Mouse (Mus musculus): ENCODE data around the gene Gm42417. TPM values are rescaled to one million over a fixed set of nuclear protein-coding genes. Genes with fewer than 3 reads are reported as not detected.

Gene Gm42417
- total RNA-seq, 2 experiments from 2014 or later = 2.4 TPM; not detected in 1

DNA sequence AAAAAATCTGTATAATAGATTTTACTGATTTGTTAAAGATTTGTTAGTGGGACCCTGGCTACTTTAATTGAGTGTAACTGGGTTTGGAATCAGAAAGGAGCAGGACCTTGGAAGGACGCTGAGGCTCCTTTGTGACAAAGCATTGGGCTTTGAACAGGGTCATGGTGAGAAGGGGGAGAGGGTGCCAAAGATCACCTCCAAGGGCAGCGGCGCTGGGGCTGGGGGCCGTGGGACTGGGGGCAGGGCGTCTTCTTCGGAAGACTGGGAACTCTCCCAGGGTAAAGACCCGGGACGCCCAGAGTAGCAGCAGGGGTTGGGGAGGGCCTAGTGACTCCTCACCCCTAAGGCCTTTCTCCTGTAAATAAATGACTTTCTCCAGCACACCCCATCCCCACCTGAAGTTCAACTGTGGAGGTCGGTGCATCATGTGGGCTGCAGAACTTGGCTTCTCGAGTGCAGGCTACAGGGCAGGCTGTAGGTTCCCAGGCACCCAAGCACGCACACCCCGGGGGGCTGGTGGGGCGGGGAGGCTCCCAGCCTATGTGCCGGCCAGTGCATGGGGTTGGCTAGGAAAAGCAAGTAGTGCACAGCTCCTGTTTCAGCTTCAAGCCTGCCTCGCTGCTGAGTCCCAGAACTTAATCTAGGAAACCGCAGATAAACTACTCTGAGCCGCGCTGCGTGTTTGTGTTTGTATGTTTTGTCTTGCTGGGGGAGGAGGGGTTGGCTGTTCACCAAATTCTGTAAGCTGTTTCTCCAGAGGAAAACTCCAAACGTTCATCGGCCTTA lies 28.8 kb upstream of the Gm42417 start:
- no peak for ATAC-seq (replicated peaks; ENCODE audit: low FRiP score, low TSS enrichment, poor library complexity, severe bottlenecking)

DNA sequence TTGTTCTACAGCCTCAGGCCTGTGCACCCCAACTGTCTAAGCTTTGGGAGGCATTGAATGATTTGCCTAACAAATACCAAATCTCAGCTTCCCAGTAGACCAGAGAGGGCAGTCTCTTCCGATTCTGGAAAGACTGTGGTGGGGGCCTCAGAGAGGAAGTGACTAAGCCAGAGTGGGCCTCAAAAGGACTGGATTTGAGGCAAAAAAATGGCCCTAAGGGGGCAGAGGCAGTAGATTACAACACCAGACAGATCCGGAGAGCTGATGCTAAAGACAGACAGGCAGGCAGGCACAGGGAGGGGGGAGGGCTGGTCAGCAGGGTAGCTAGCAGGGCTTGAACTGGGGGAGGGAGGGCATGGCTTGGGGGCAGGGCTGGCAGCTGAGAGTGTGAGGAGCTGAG lies 27.2 kb upstream of the Gm42417 start:
- no peak for ATAC-seq (replicated peaks; ENCODE audit: low FRiP score, low TSS enrichment, poor library complexity, severe bottlenecking)

DNA sequence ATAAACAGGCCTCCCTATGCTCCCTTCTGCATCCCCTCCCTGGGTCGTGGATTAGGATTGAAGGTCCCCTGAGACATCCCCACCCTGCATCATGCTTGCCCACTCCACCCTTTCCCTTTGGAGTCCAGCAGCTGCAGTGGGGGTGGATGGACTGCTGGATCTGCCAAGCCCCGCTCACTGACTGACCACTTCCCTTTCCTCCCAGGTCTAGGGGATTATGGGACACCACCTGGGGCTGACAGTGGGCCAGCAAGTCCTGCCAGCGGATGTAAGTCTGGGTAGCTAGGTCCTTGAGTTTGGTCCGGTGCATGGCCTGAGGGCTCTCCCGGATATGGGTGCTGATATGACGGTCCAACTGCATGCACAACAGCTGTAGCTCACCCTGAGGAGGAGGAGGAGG lies 24.9 kb upstream of the Gm42417 start:
- no peak for ATAC-seq (replicated peaks; ENCODE audit: low FRiP score, low TSS enrichment, poor library complexity, severe bottlenecking)

DNA sequence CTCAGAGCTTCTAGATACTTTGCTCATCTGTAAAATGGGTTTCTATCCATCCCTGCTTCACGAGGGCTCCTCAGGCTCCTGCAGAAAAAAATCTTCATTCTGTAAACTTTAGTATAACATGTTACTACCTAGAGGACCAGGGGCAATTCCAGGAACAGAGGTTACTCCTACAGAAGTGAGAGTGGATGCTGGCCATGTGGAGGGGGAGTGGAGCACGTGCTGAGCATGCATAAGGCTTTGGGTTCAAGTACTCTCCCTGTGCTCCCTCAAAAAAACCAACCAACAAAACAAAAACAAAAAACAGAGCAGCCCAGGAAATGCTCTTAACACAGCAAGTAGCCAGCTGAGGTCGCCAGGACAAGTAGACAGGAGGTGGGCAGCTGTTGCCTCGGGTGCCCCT lies 24.4 kb upstream of the Gm42417 start:
- ATAC-seq (replicated peaks; ENCODE audit: low FRiP score, low TSS enrichment, poor library complexity, severe bottlenecking) = no peak

DNA sequence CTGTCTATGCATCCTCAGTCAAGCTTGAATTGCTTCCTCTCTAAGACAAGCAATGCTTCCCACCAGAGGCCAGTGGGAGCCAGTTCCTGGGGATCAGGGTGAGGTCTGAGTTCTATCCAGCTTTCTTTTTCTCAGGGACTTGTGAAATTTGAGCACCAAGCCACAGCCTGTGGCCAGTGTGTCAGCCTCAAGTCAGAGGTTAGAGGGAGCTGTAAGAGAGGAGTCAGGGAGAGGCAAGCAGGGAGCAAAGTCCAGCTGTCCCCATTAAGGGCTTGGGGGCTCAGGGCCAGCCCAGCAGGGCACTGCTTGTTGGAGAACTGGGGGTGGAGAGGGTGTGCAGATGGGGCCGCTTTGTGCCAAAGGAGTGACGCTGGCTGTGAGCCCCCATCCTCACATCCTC lies 24.0 kb upstream of the Gm42417 start:
- no peak for ATAC-seq (replicated peaks; ENCODE audit: low FRiP score, low TSS enrichment, poor library complexity, severe bottlenecking)

DNA sequence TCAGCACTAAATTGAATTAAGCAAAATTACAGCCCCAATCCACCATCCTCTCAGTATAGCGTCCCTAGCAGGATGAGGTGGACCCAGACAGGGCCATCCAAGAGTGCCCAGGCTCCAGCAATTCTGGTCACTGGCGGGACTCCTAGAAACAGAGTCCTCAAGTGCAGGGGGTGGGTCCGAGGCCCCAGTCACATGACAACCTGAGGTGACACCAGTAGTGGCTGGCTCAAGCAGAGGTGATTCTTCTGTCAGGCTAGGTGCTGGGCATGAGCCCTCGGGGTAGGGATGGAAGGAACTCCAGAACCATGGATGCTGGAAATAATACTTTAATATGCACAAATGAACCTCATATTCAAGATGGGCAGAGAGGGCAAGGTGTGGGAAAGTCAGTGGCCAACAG lies 23.2 kb upstream of the Gm42417 start:
- ATAC-seq (replicated peaks; ENCODE audit: low FRiP score, low TSS enrichment, poor library complexity, severe bottlenecking) = no peak

DNA sequence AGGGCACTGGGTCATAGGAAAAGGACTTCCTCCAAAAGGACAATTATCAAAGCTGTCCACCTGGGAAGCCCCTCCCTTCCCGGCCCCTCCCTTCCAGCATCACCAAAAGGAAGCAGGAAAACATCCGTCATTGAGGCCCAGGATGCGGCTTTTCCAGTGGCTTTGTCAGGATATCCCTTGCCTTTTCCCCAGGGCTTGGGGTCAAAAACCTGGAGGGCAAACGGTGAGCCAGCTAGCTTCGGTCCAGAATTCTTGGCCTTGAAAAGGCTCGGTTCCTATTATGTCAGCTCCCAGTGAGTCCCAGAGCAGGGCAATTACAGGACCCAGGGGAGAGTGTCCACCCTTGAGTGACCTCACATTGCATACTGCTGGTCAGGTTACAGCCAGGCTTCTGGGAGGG lies 21.7 kb upstream of the Gm42417 start:
- no peak for ATAC-seq (replicated peaks; ENCODE audit: low FRiP score, low TSS enrichment, poor library complexity, severe bottlenecking)

DNA sequence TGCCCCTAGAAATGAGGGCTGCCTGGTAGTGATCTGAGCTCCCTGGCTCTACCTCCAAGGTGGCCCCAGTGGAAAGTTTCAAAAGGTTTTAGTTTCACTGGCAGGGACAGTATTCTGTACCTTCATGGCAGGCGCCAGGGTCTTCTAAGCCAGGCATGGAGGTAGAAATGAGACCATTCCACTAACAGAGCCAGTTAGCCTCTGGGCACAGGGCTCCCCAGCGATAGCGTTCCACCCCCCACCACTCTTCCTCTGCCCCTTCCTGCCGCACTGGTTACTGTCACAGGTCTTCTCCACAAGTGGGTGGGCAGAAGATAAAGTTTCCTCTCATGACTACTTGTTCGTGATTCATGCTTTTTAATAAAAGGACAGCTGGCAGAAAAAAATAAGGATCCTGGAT lies 20.7 kb upstream of the Gm42417 start:
- no peak for ATAC-seq (replicated peaks; ENCODE audit: low FRiP score, low TSS enrichment, poor library complexity, severe bottlenecking)

DNA sequence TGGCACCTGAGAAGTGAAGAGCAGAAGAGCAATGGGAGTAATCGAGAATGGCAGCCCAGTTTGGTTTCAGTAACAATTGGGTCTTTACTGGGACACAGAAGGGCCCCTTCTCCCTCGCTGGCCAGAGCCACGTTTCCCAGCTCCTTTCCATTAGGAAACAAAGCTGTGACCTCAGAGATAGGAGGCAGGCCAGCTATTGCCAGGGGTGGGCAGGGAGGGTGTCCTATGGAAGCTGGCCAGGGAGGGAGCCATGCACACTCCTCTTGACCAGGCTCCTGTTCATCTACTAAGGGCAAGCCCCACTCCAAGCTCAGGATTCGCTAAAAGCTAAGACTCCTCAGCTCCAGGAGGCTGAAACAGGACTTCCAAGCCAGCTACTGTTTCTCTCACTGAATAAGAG lies 20.0 kb upstream of the Gm42417 start:
- ATAC-seq (replicated peaks; ENCODE audit: low FRiP score, low TSS enrichment, poor library complexity, severe bottlenecking) = no peak

DNA sequence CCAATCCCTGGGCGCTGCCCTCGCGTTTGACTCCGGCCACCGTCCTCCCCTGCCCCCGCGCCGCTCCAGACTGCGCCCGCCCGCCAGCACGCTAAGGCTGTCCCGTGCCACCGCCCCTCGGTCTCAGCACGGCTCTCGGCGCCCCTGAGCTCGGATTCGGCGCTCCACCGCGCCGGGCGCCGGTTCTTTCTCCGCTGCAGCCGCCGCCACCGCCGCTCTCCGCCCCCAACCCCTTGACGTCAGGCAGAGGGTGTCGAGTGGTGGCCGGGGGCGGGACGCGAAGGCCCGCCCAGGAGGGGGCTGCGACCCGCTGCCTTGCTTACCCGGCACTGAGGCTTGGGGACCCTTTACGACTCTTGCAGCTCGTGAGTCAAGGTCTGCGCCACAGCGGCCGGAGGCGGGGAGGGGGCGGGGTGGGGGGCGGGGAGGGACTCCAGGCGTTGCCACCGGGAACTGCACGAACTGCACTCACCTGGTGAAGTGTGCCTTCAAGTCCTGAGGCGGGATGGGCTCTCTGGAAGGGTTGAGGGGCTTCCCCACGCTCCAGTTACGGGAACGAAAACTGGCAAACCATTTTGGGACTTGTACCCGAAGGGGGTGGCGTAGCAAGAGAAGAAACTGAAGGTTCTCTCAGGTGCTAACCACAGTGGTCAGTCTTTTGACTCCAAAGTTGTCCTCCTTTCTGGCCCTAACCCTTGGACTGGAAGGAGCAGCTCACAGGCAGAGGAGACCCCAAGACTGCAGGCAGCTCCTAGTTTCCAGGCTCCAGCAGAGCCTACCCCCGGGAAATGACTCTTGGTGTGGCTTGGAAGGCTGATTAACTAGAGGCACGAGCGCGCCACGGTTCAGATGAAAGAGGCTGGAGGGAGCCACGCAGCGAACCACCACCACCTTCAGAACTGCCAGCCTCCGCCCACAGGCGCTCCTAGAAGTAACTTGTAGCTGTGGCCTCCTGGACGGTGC lies 19.1 kb upstream of the Gm42417 start, which contains the start of gene Sema4c:
TSS of gene Sema4c (minus strand) at position 319 of the 963 bp plus-strand sequence.
- ATAC-seq (replicated peaks; ENCODE audit: low FRiP score, low TSS enrichment, poor library complexity, severe bottlenecking) = no peak

DNA sequence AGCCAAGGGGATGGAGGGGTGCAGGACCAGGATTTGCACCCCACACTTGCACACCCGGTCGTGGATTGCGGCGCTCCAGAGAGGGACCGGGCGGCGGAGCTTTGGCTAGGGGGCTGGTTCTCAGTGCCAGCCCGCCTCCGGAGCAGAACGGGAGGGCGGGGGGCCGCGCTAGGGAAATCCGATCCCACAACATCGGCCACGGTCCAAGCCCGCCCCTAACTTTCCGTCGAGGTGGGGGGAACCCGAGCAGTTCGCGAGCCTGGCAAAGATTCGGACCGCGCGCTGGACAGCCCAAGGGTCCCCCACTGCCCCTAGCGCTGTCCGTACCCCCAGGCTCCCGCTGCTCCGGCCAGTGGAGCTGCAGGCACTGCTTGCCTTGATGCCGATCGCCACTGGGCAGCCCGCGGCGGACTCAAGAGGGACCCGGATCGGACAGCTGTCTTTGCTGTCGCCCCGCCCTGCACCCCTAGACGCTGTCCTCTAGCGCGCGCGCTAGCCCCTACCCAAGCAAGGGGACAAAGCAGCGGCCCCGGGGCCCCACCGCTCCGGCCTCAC lies 18.3 kb upstream of the Gm42417 start:
- 0 out of 2 replicates have a peak, but pooled peaks have one; percentile 3 for ATAC-seq (replicated peaks; ENCODE audit: low FRiP score, low TSS enrichment, poor library complexity, severe bottlenecking)

DNA sequence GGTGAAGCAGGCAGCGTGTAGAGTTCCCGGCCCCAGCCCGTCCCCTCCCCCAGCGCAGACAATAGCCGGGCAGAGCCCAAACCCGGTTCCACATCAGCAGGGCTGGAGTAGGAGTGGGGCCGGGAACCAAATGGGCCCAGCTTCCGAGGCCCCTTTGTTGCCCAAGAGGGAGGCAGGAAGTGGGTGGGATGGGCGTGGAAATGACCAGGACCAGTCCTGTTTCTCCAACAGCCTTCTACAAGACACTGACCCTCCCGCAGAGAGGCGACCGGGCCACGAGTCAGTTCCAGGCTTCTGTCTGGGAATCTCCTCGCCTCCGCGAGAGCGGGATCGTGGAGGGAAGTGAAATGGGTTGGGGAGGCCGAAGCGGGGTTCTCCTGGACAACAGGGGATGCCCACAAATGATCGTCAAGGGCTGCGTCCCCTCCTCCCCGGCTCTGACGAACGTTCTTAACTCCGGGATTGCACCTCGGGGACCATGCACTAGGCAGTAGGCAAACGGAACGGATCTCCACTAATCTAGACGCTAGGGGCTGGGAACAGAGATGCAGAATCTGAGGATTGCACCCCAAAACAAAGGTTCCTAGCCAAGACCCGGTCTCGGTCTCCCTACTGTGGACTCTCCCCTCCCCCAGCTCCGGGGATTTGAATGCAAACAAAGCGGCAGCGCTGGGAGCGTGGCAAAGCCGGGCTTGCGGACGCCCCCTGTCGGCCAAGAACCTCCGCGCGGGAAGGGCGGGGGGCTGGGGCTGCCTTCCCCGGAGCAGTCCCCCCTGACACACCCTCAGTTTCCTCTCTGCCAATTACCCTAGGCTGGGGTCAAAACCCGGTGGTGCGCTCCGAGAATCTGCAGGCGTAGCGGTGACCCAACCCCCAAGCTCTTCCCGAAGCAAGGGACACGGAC lies 17.6 kb upstream of the Gm42417 start:
- ATAC-seq (replicated peaks; ENCODE audit: low FRiP score, low TSS enrichment, poor library complexity, severe bottlenecking) = peak; percentile 42

DNA sequence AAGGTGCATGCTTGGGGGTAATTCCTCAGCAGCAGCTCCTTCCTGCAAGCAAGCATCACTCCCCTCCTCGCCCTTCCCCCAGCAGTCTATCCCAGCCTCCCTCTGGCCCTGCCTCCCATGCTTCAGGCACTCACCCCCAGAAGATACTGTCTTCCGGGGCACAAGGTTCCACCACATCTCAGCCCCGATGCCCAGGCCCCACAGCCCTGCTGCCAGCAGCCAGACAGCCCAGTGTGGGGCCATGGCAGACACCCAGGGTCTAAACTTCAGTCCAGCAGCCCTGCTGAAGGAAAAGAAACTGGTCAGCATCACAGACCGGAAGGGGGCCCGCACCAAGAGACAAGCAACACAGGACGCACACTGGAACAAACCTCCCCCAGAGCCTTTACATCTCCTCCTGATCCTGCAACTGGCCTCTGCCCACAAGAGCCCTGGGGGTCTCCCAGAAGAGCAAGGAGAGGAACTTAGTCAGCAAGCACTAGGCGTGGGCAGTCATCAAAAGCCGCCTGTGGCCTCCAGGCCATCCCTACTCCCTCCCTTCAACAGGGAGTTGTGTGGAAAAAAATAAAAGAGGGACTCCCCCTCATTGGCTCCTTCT lies 16.7 kb upstream of the Gm42417 start:
- ATAC-seq (replicated peaks; ENCODE audit: low FRiP score, low TSS enrichment, poor library complexity, severe bottlenecking) = no peak

DNA sequence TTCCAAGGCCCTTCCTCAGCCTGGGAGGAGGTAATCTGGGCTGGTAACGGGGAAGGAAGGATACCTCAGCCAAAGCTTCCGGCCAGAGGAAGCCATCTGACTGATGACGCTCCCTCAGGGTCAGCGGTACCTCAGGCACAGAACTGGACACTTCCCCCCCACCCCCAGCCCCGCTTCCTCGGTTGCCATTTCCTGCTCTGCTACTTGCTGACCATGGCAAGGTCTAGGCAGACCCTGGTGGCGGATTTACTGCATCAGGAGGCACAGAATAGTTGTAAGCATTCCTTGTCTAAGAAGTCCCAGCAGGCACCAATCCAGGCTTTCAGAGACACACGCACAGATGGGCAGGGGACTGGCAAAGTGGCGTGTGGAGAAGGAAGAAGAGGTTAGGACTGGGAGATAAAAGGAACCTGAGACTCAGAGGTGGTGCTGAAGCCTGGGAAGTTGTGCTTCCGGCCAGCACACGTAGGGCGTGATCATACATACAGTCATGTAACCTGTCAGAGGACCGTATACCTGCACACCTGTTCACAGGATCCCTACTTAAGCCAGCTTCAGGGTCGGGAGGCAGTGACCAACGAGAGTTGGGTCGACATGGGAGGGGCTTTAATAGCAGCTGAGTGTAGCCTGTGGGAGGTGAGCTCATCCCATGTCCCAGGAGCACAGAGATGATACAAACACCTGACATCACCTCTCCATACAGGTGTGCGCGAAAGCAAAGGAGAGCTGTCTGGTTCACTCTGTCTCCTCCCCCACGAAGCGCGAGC lies 15.6 kb upstream of the Gm42417 start:
- no peak for ATAC-seq (replicated peaks; ENCODE audit: low FRiP score, low TSS enrichment, poor library complexity, severe bottlenecking)

DNA sequence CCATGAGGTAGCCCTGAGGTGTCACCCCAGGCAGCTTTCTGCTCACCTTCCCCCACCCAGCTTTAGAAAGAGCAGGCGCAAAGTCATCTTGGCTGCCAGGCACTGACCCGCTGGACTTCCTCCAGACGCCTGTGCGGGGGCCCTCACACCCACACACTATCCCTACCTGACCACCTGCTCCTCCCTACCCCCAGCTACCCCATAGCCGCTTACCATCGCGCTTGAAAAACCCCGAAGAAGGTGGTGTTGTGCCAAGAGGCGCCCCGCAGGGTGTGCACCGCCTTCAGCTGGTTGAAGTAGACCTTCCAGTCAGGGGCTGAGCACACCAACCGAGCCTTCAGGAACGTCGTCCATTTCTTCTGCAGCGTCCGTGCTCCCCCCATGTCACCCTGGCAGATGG lies 13.3 kb upstream of the Gm42417 start:
- no peak for ATAC-seq (replicated peaks; ENCODE audit: low FRiP score, low TSS enrichment, poor library complexity, severe bottlenecking)

DNA sequence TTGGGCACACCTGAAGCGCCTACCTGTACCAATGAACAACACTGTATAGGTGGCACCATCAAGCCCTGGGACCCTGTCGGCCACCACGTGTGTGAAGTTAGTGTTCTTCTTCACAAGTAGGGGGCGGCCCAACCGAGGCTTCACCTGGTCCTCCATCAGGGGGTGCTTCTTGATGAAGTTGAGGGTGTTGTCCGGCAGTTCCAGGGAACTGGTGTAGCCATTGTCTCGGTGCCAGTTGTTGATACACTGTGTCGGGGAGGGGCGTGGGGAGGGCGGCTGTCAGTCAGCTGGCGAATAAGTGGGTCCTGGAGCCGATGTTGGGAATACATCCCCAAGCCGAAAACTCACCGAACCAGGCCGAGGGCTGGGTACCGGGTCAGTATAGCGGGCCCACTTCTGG lies 12.7 kb upstream of the Gm42417 start:
- ATAC-seq (replicated peaks; ENCODE audit: low FRiP score, low TSS enrichment, poor library complexity, severe bottlenecking) = no peak

DNA sequence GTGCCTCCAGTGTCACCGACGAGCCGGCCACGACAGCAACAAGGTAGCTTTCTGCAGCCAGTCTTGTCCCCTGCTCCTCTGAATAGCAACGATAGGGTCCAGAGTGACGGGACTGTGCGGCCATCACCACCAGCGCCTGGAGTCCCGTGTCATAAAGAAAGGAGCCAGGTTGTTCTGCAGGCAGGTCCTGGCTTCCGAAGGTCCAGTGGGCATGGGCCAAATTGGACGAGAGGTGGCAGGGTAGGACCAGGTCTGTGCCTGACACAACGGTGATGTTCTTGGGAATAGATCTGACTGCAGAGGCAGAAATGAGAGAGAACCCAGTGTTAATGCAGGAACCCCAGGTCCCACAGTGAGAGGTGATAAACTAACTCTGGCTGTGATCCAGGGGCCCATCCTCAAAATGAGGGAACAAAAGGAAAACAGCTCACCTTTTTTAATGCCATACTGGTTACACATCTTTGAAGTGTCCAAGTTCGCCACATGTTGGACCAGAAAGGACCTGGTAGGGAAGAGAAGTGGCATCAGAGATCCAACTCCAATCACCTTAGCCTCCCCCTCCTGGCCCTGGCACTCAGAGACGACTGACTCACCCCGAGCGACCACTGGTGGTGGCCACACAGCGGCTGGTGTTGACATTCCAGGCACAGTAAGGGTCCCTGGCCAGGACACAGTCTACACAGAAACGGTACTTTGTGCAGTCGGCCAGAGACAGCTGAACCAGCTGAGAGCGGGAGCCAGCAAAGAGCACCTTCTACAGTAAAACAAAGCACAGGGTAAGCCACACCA lies 11.0 kb upstream of the Gm42417 start:
- ATAC-seq (replicated peaks; ENCODE audit: low FRiP score, low TSS enrichment, poor library complexity, severe bottlenecking) = no peak

All from megakaryocyte-erythroid progenitor cell, adult 5-6 weeks (primary cell).